In the genomic region with DNA sequence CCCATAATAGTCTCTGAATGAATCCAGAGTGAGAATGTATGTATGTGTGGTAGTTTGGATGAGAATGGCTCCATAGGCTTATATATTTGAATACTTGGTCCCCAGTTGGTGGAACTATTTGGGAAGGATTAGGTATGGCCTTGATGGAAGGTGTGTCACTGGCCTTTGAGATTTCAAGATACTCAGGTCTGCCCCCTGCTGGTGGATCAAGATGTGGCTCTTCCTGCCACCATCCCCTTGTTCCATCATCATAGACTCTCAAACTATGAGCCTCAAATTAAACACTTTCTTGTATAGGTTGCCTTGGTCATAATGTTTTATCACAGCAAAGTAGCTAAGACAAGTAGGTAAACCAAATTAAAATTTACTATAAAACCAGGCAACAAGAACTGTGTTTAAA, we compare ENCODE assay signal across 12 mouse cellular contexts. TPM values are rescaled to one million over a fixed set of nuclear protein-coding genes. Genes with fewer than 3 reads are reported as not detected.
A peak's percentile ranks its signal among the peaks of the same experiment; 100 is the strongest.
DNase-seq lines count a peak whose midpoint lies in the region; ATAC-seq and TF ChIP-seq lines count a peak whose summit lies in the region.
"Had no signal": no experiment of that assay in that cellular context is flagged by ENCODE, and none has a peak within 500 bp of the region (broad histone marks: within the 10 kb centered on the region; RNA-seq: fewer than 3 reads in every experiment).

No protein-coding gene starts in this region.

- H3K9me3 ChIP-seq in heart, postnatal 0 days (replicated peaks; ENCODE audit: control insufficient read depth, low read length): no peaks in the 10 kb centered on the region
- no peaks in the 10 kb centered on the region for H3K9me3 ChIP-seq in heart, embryonic 10.5 days

- H3K36me3 ChIP-seq in heart, postnatal 0 days (replicated peaks; ENCODE audit: control insufficient read depth, insufficient read depth, low read length): no peaks in the 10 kb centered on the region
- H3K36me3 ChIP-seq in heart, embryonic 10.5 days: peaks cover 33% of the 10 kb centered on the region

- no peak overlapping the region for H3K4me2 ChIP-seq in heart, postnatal 0 days (ENCODE audit: low read depth, low read length)
- H3K4me2 ChIP-seq: midbrain, embryonic 11.5 days had no signal

- TF ChIP-seq CTCF in heart, postnatal 0 days (IDR thresholded peaks at IDR 0.05; ENCODE audit: low read depth): 0 out of 2 replicates have a peak, but pooled peaks have one; percentile 14

- no peak overlapping the region for H3K4me3 ChIP-seq in heart, postnatal 0 days (ENCODE audit: low read depth, low read length)
- H3K4me3 ChIP-seq in heart, embryonic 10.5 days: no peak overlapping the region

- H3K4me1 ChIP-seq in heart, postnatal 0 days (ENCODE audit: control insufficient read depth, insufficient read depth): no peaks in the 10 kb centered on the region
- H3K4me1 ChIP-seq in heart, embryonic 10.5 days: peaks cover 6% of the 10 kb centered on the region; the same call in 1 of the 2 replicates

- H3K27ac ChIP-seq in heart, postnatal 0 days (ENCODE audit: low read depth): no peak overlapping the region
- H3K27ac ChIP-seq in heart, embryonic 10.5 days: no peak overlapping the region

- no peak overlapping the region for H3K9ac ChIP-seq in heart, postnatal 0 days (replicated peaks; ENCODE audit: low read depth, low read length)

- TF ChIP-seq EP300 in heart, postnatal 0 days (IDR thresholded peaks at IDR 0.05; ENCODE audit: low read depth): no peak

- no peak for DNase-seq in heart, postnatal 0 days (ENCODE audit: low spot score)
- no peak for DNase-seq in heart, embryonic 10.5 days (ENCODE audit: low spot score)
- peak; percentile 20 to 67 for DNase-seq in spleen, postnatal 10 days (ENCODE audit: low spot score in 2 of 2)
- DNase-seq in spleen, postnatal 14 days (ENCODE audit: low spot score in 2 of 2): no peak
- peak; percentile 40 for DNase-seq in c-Kit-negative CD71-positive TER-119-positive erythroid progenitor cells, embryonic 14.5 days (ENCODE audit: low read depth, low spot score)
- DNase-seq in thymus, postnatal 36 days: peak; percentile 15 to 31
- DNase-seq: cerebellum, adult 9-10 months had no signal

- no peak for ATAC-seq in heart, postnatal 0 days (ENCODE audit: insufficient read depth, low read depth)
- no peak for ATAC-seq in activated CD4-positive, CD25-positive, alpha-beta regulatory T cell, adult 4 months
- ATAC-seq in megakaryocyte-erythroid progenitor cell, adult 5-6 weeks (replicated peaks; ENCODE audit: low FRiP score, low TSS enrichment, poor library complexity, severe bottlenecking): no peak
- ATAC-seq: intestine, embryonic 16.5 days had no signal

- H3K27me3 ChIP-seq in heart, postnatal 0 days (ENCODE audit: control insufficient read depth, insufficient read depth, low read length): no peaks in the 10 kb centered on the region
- no peaks in the 10 kb centered on the region for H3K27me3 ChIP-seq in heart, embryonic 10.5 days (ENCODE audit: insufficient read depth, poor library complexity, severe bottlenecking)

RNA-seq across cellular contexts. Expression of gene Igf2bp3, which starts 25.4 kb away (rescaled TPM):
- 9.4 and 21.5 TPM in 2 replicates for total RNA-seq in heart, postnatal 0 days (2014; rRNA removed; ENCODE audit: low replicate concordance)
- 19.0 and 21.0 TPM in 2 replicates for polyA plus RNA-seq in heart, postnatal 0 days (2015; fragmentation: Nextera tagmentation; extraction: Ambion mirVana)
- polyA plus RNA-seq in heart, embryonic 10.5 days (2016; fragmentation: Nextera tagmentation; extraction: Ambion mirVana): 80.6 and 96.1 TPM in 2 replicates
- 1 to 10 TPM; 2.5 to 4.6 TPM for polyA plus RNA-seq in activated CD4-positive, CD25-positive, alpha-beta regulatory T cell, adult 4 months (2017; shearing (Covaris generic))
- 0.17 TPM in 1 of 2 replicates, not detected in the other for total RNA-seq in megakaryocyte-erythroid progenitor cell, adult 5-6 weeks (2014; fragmentation: Nextera tagmentation)
- not detected in 2 replicates for total RNA-seq in megakaryocyte-erythroid progenitor cell, adult 5-6 weeks (2017)
- total RNA-seq: heart, adult 18-20 months had no signal

Comparison
In these comparisons a context has a peak if more than half of its experiments do, and no peak if none do; other contexts are left out.
1. DNase-seq: peak in spleen, postnatal 10 days (2 of 2), c-Kit-negative CD71-positive TER-119-positive erythroid progenitor cells, embryonic 14.5 days (single experiment) and thymus, postnatal 36 days (2 of 2); none in heart, postnatal 0 days (single experiment), heart, embryonic 10.5 days (single experiment) and spleen, postnatal 14 days (0 of 2).